Mouse (Mus musculus) mature B cell (primary cell): Measurements from ENCODE around the gene Ppp1r9a.

Source experiments
- in situ Hi-C: fragments of 300-500 bp; cut with MboI; formaldehyde crosslinking; loops from 2 replicates; pipeline ENCODE4 v1.14.3; 2019

Ppp1r9a gene

GRCm38 (mm10) chr6:4956651-4957050, 53.9 kb downstream of the Ppp1r9a start:
- in situ Hi-C loops = no loop called here

- in situ Hi-C loops = no loop called here
Observed at GRCm38 (mm10) chr6:4962197-4962596, 59.5 kb downstream of the Ppp1r9a start.

- in situ Hi-C loops = no loop called here
Observed at GRCm38 (mm10) chr6:4963049-4963448, 60.3 kb downstream of the Ppp1r9a start.

- in situ Hi-C loops = no loop called here
Observed at GRCm38 (mm10) chr6:4967236-4967635, 64.5 kb downstream of the Ppp1r9a start.

- in situ Hi-C loops = no loop called here
Observed at GRCm38 (mm10) chr6:4971229-4971628, 68.5 kb downstream of the Ppp1r9a start.

- in situ Hi-C loops = no loop called here
Observed at GRCm38 (mm10) chr6:4972808-4973207, 70.1 kb downstream of the Ppp1r9a start.

GRCm38 (mm10) chr6:4973337-4973736, 70.6 kb downstream of the Ppp1r9a start:
- in situ Hi-C loops = no loop called here

- in situ Hi-C loops = no loop called here
Observed at GRCm38 (mm10) chr6:4977515-4977914, 74.8 kb downstream of the Ppp1r9a start.

GRCm38 (mm10) chr6:4978249-4978648, 75.5 kb downstream of the Ppp1r9a start:
- in situ Hi-C loops = no loop called here

GRCm38 (mm10) chr6:4978897-4979296, 76.2 kb downstream of the Ppp1r9a start:
- in situ Hi-C loops = no loop called here

- in situ Hi-C loops = no loop called here
Observed at GRCm38 (mm10) chr6:4980113-4980512, 77.4 kb downstream of the Ppp1r9a start.

- in situ Hi-C loops = no loop called here
Observed at GRCm38 (mm10) chr6:4982686-4983162, 80.0 kb downstream of the Ppp1r9a start.

- in situ Hi-C loops = no loop called here
Observed at GRCm38 (mm10) chr6:4985668-4986067, 83.0 kb downstream of the Ppp1r9a start.

GRCm38 (mm10) chr6:4987084-4987483, 84.4 kb downstream of the Ppp1r9a start:
- in situ Hi-C loops = no loop called here

GRCm38 (mm10) chr6:4988688-4989087, 86.0 kb downstream of the Ppp1r9a start:
- in situ Hi-C loops = no loop called here

GRCm38 (mm10) chr6:4992308-4992707, 89.6 kb downstream of the Ppp1r9a start:
- in situ Hi-C loops = no loop called here

GRCm38 (mm10) chr6:4993600-4994160, 91.0 kb downstream of the Ppp1r9a start:
- in situ Hi-C loops = no loop called here

- in situ Hi-C loops = no loop called here
Observed at GRCm38 (mm10) chr6:4994161-4994919, 91.6 kb downstream of the Ppp1r9a start.

- in situ Hi-C loops = no loop called here
Observed at GRCm38 (mm10) chr6:4997599-4997998, 94.9 kb downstream of the Ppp1r9a start.

GRCm38 (mm10) chr6:4998929-4999328, 96.2 kb downstream of the Ppp1r9a start:
- in situ Hi-C loops = no loop called here

- in situ Hi-C loops = no loop called here
Observed at GRCm38 (mm10) chr6:5000788-5001187, 98.1 kb downstream of the Ppp1r9a start.

- in situ Hi-C loops = no loop called here
Observed at GRCm38 (mm10) chr6:5005491-5006275, 103.0 kb downstream of the Ppp1r9a start.
